Mouse (Mus musculus): Measurements from ENCODE around the gene Ptov1. TPM values are rescaled to one million over a fixed set of nuclear protein-coding genes. Genes with fewer than 3 reads are reported as not detected.

Gene Ptov1
- polyA plus RNA-seq, 1 experiment from 2014 or later = 156 TPM

- Histone ChIP-seq H3K9me3 (replicated peaks; ENCODE audit: control insufficient read depth, low read length) (no peaks in the 10 kb centered on the region), H3K4me3 (replicated peaks; ENCODE audit: low read length) (no peak overlapping the region), H3K9ac (ENCODE audit: low read length) (no peak overlapping the region), H3K27ac (ENCODE audit: low read length) (no peak overlapping the region), H3K4me2 (ENCODE audit: low read depth, low read length) (no peak overlapping the region), H3K4me1 (ENCODE audit: control insufficient read depth, insufficient read depth, low read length) (peaks cover 7% of the 10 kb centered on the region), H3K36me3 (ENCODE audit: control insufficient read depth, insufficient read depth, low read length) (peaks cover 38% of the 10 kb centered on the region), H3K27me3 (ENCODE audit: control insufficient read depth, insufficient read depth, low read length) (no peaks in the 10 kb centered on the region)
- WGBS = 91% methylated on average over 20 of the region's 20 CpGs
- ATAC-seq (ENCODE audit: insufficient read depth, low FRiP score) = no peak
Measured at GRCm38 (mm10) chr7:44905430-44905829, 35.8 kb upstream of the Ptov1 start.

GRCm38 (mm10) chr7:44901230-44901722 lies 31.7 kb upstream of the Ptov1 start:
- H3K4me1 ChIP-seq (ENCODE audit: control insufficient read depth, insufficient read depth, low read length) = peaks cover 27% of the 10 kb centered on the region
- no peaks in the 10 kb centered on the region for H3K27me3 ChIP-seq (ENCODE audit: control insufficient read depth, insufficient read depth, low read length)
- WGBS = 13% methylated on average over 21 of the region's 21 CpGs
- H3K4me2 ChIP-seq (ENCODE audit: low read depth, low read length) = peak overlapping the region; percentile 58
- peak overlapping the region; percentile 35 for H3K4me3 ChIP-seq (replicated peaks; ENCODE audit: low read length)
- H3K9me3 ChIP-seq (replicated peaks; ENCODE audit: control insufficient read depth, low read length) = no peaks in the 10 kb centered on the region
- peak overlapping the region; percentile 62 for H3K9ac ChIP-seq (ENCODE audit: low read length)
- ATAC-seq (ENCODE audit: insufficient read depth, low FRiP score) = peak; percentile 54; the same call in 1 of the 2 replicates
- H3K36me3 ChIP-seq (ENCODE audit: control insufficient read depth, insufficient read depth, low read length) = peaks cover 32% of the 10 kb centered on the region; the same call in 1 of the 2 replicates
- no peak overlapping the region for H3K27ac ChIP-seq (ENCODE audit: low read length)

GRCm38 (mm10) chr7:44900632-44901031 lies 31.0 kb upstream of the Ptov1 start:
- no peak for ATAC-seq (ENCODE audit: insufficient read depth, low FRiP score)
- Histone ChIP-seq H3K9me3 (replicated peaks; ENCODE audit: control insufficient read depth, low read length) (no peaks in the 10 kb centered on the region), H3K9ac (ENCODE audit: low read length) (0 out of 2 replicates have a peak overlapping the region, but pooled peaks have one; percentile 26), H3K4me3 (replicated peaks; ENCODE audit: low read length) (no peak overlapping the region), H3K36me3 (ENCODE audit: control insufficient read depth, insufficient read depth, low read length) (peaks cover 27% of the 10 kb centered on the region; the same call in 1 of the 2 replicates), H3K27me3 (ENCODE audit: control insufficient read depth, insufficient read depth, low read length) (no peaks in the 10 kb centered on the region), H3K27ac (ENCODE audit: low read length) (no peak overlapping the region; the same call in 1 of the 2 replicates), H3K4me1 (ENCODE audit: control insufficient read depth, insufficient read depth, low read length) (peaks cover 27% of the 10 kb centered on the region), H3K4me2 (ENCODE audit: low read depth, low read length) (no peak overlapping the region)
- WGBS = 88% methylated on average over 11 of the region's 11 CpGs

- Histone ChIP-seq H3K4me3 (replicated peaks; ENCODE audit: low read length) (no peak overlapping the region), H3K4me2 (ENCODE audit: low read depth, low read length) (no peak overlapping the region), H3K27me3 (ENCODE audit: control insufficient read depth, insufficient read depth, low read length) (no peaks in the 10 kb centered on the region), H3K27ac (ENCODE audit: low read length) (no peak overlapping the region), H3K36me3 (ENCODE audit: control insufficient read depth, insufficient read depth, low read length) (0 out of 2 replicates have a peak, but pooled peaks cover 9% of the 10 kb centered on the region), H3K9me3 (replicated peaks; ENCODE audit: control insufficient read depth, low read length) (no peaks in the 10 kb centered on the region), H3K4me1 (ENCODE audit: control insufficient read depth, insufficient read depth, low read length) (peaks cover 36% of the 10 kb centered on the region), H3K9ac (ENCODE audit: low read length) (0 out of 2 replicates have a peak overlapping the region, but pooled peaks have one; percentile 10)
- no peak for ATAC-seq (ENCODE audit: insufficient read depth, low FRiP score)
- WGBS = 32% methylated on average over 19 of the region's 19 CpGs
Measured at GRCm38 (mm10) chr7:44898607-44899006, 29.0 kb upstream of the Ptov1 start.

GRCm38 (mm10) chr7:44896499-44896898 lies 26.9 kb upstream of the Ptov1 start:
- peak overlapping the region; percentile 69 for H3K4me3 ChIP-seq (replicated peaks; ENCODE audit: low read length)
- peak overlapping the region; percentile 71 for H3K4me2 ChIP-seq (ENCODE audit: low read depth, low read length)
- peak overlapping the region; percentile 84 for H3K9ac ChIP-seq (ENCODE audit: low read length)
- WGBS = 33% methylated on average over 10 of the region's 10 CpGs
- H3K9me3 ChIP-seq (replicated peaks; ENCODE audit: control insufficient read depth, low read length) = no peaks in the 10 kb centered on the region
- 0 out of 2 replicates have a peak, but pooled peaks cover 8% of the 10 kb centered on the region for H3K36me3 ChIP-seq (ENCODE audit: control insufficient read depth, insufficient read depth, low read length)
- H3K27ac ChIP-seq (ENCODE audit: low read length) = peak overlapping the region; percentile 89
- H3K4me1 ChIP-seq (ENCODE audit: control insufficient read depth, insufficient read depth, low read length) = peaks cover 36% of the 10 kb centered on the region
- no peaks in the 10 kb centered on the region for H3K27me3 ChIP-seq (ENCODE audit: control insufficient read depth, insufficient read depth, low read length)
- no peak for ATAC-seq (ENCODE audit: insufficient read depth, low FRiP score)

- H3K4me1 ChIP-seq (ENCODE audit: control insufficient read depth, insufficient read depth, low read length) = peaks cover 41% of the 10 kb centered on the region
- peak; percentile 51 for ATAC-seq (ENCODE audit: insufficient read depth, low FRiP score)
- 1% methylated on average over 34 of the region's 34 CpGs for WGBS
- H3K4me3 ChIP-seq (replicated peaks; ENCODE audit: low read length) = peak within 1 kb of the TSS; percentile 69
- H3K9ac ChIP-seq (ENCODE audit: low read length) = peak within 1 kb of the TSS; percentile 84
- no peaks in the 10 kb centered on the region for H3K9me3 ChIP-seq (replicated peaks; ENCODE audit: control insufficient read depth, low read length)
- H3K27me3 ChIP-seq (ENCODE audit: control insufficient read depth, insufficient read depth, low read length) = no peaks in the 10 kb centered on the region
- H3K36me3 ChIP-seq (ENCODE audit: control insufficient read depth, insufficient read depth, low read length) = 0 out of 2 replicates have a peak, but pooled peaks cover 8% of the 10 kb centered on the region
- H3K27ac ChIP-seq (ENCODE audit: low read length) = peak within 1 kb of the TSS; percentile 89
- H3K4me2 ChIP-seq (ENCODE audit: low read depth, low read length) = peak within 1 kb of the TSS; percentile 71
Measured at GRCm38 (mm10) chr7:44895593-44896434, 26.2 kb upstream of the Ptov1 start, which contains the start of gene Fuz. Gene Fuz, plus strand, starts transcription at chr7:44896079.

- WGBS = 67% methylated on average over 7 of the region's 7 CpGs
Measured at GRCm38 (mm10) chr7:44895206-44895592, 25.6 kb upstream of the Ptov1 start.

GRCm38 (mm10) chr7:44894175-44894574 lies 24.6 kb upstream of the Ptov1 start:
- H3K27me3 ChIP-seq (ENCODE audit: control insufficient read depth, insufficient read depth, low read length) = no peaks in the 10 kb centered on the region
- 86% methylated on average over 3 of the region's 3 CpGs for WGBS
- no peak overlapping the region for H3K27ac ChIP-seq (ENCODE audit: low read length)
- no peak overlapping the region for H3K4me2 ChIP-seq (ENCODE audit: low read depth, low read length)
- no peaks in the 10 kb centered on the region for H3K36me3 ChIP-seq (ENCODE audit: control insufficient read depth, insufficient read depth, low read length)
- H3K4me3 ChIP-seq (replicated peaks; ENCODE audit: low read length) = no peak overlapping the region
- H3K4me1 ChIP-seq (ENCODE audit: control insufficient read depth, insufficient read depth, low read length) = peaks cover 46% of the 10 kb centered on the region
- no peak overlapping the region for H3K9ac ChIP-seq (ENCODE audit: low read length)
- H3K9me3 ChIP-seq (replicated peaks; ENCODE audit: control insufficient read depth, low read length) = no peaks in the 10 kb centered on the region
- ATAC-seq (ENCODE audit: insufficient read depth, low FRiP score) = no peak

More at GRCm38 (mm10) chr7:44895206-44895592, 25.6 kb upstream of the Ptov1 start:
- Histone ChIP-seq H3K27ac (ENCODE audit: low read length) (peak overlapping the region; percentile 89; the same call in 1 of the 2 replicates), H3K36me3 (ENCODE audit: control insufficient read depth, insufficient read depth, low read length) (0 out of 2 replicates have a peak, but pooled peaks cover 3% of the 10 kb centered on the region), H3K9me3 (replicated peaks; ENCODE audit: control insufficient read depth, low read length) (no peaks in the 10 kb centered on the region), H3K4me2 (ENCODE audit: low read depth, low read length) (peak overlapping the region; percentile 71), H3K4me3 (replicated peaks; ENCODE audit: low read length) (peak overlapping the region; percentile 69), H3K9ac (ENCODE audit: low read length) (peak overlapping the region; percentile 84), H3K4me1 (ENCODE audit: control insufficient read depth, insufficient read depth, low read length) (peaks cover 46% of the 10 kb centered on the region), H3K27me3 (ENCODE audit: control insufficient read depth, insufficient read depth, low read length) (no peaks in the 10 kb centered on the region)
- ATAC-seq (ENCODE audit: insufficient read depth, low FRiP score) = no peak

GRCm38 (mm10) chr7:44893197-44893596 lies 23.6 kb upstream of the Ptov1 start:
- Histone ChIP-seq H3K9ac (ENCODE audit: low read length) (peak overlapping the region; percentile 17; the same call in 1 of the 2 replicates), H3K4me3 (replicated peaks; ENCODE audit: low read length) (0 out of 2 replicates have a peak overlapping the region, but pooled peaks have one; percentile 11)
- no peak for ATAC-seq (ENCODE audit: insufficient read depth, low FRiP score)

More at GRCm38 (mm10) chr7:44893197-44893596, 23.6 kb upstream of the Ptov1 start:
- Histone ChIP-seq H3K27ac (ENCODE audit: low read length) (peak overlapping the region; percentile 73), H3K9me3 (replicated peaks; ENCODE audit: control insufficient read depth, low read length) (no peaks in the 10 kb centered on the region), H3K4me2 (ENCODE audit: low read depth, low read length) (peak overlapping the region; percentile 44), H3K4me1 (ENCODE audit: control insufficient read depth, insufficient read depth, low read length) (peaks cover 42% of the 10 kb centered on the region), H3K36me3 (ENCODE audit: control insufficient read depth, insufficient read depth, low read length) (no peaks in the 10 kb centered on the region), H3K27me3 (ENCODE audit: control insufficient read depth, insufficient read depth, low read length) (no peaks in the 10 kb centered on the region)
- WGBS = 15% methylated on average over 8 of the region's 8 CpGs
